Mouse (Mus musculus): ENCODE results near the gene Atoh7. TPM values are rescaled to one million over a fixed set of nuclear protein-coding genes. Genes with fewer than 3 reads are reported as not detected.
A peak's percentile ranks its signal among the peaks of the same experiment; 100 is the strongest.

Atoh7 gene
- polyA plus RNA-seq, 1 experiment from 2014 or later, result not detected

- Histone ChIP-seq H3K9me3 (ENCODE audit: low read length) (no peaks in the 10 kb centered on the region), H3K4me3 (ENCODE audit: low read depth, low read length) (no peak overlapping the region), H3K4me1 (ENCODE audit: insufficient read depth, low read depth, low read length) (no peaks in the 10 kb centered on the region), H3K4me2 (replicated peaks; ENCODE audit: low read depth, low read length) (no peak overlapping the region), H3K36me3 (ENCODE audit: insufficient read depth, low read length) (no peaks in the 10 kb centered on the region), H3K27me3 (replicated peaks; ENCODE audit: insufficient read depth, low read length) (no peaks in the 10 kb centered on the region), H3K27ac (ENCODE audit: low read length) (no peak overlapping the region), H3K9ac (replicated peaks; ENCODE audit: low read depth) (no peak overlapping the region)
- 38% methylated on average over 24 of the region's 24 CpGs for WGBS
- TF ChIP-seq EP300 (IDR thresholded peaks at IDR 0.05) (no peak), CTCF (IDR thresholded peaks at IDR 0.05) (no peak)
- DNase-seq (ENCODE audit: low spot score) (peak; percentile 36), ATAC-seq (peak; percentile 56)
These were observed 42.3 kb upstream of the Atoh7 start for GRCm38 (mm10) chr10:63056966-63057750.

GRCm38 (mm10) chr10:63059862-63060261 is 39.6 kb upstream of the Atoh7 start, which contains the start of gene Pbld1:
Gene Pbld1, plus strand, starts transcription at chr10:63060162.
- DNase-seq (ENCODE audit: low spot score), result no peak
- Histone ChIP-seq H3K4me2 (replicated peaks; ENCODE audit: low read depth, low read length) (no peak within 1 kb of the TSS), H3K4me1 (ENCODE audit: insufficient read depth, low read depth, low read length) (no peaks in the 10 kb centered on the region), H3K4me3 (ENCODE audit: low read depth, low read length) (no peak within 1 kb of the TSS), H3K9ac (replicated peaks; ENCODE audit: low read depth) (no peak within 1 kb of the TSS), H3K9me3 (ENCODE audit: low read length) (no peaks in the 10 kb centered on the region), H3K27me3 (replicated peaks; ENCODE audit: insufficient read depth, low read length) (no peaks in the 10 kb centered on the region), H3K27ac (ENCODE audit: low read length) (no peak within 1 kb of the TSS), H3K36me3 (ENCODE audit: insufficient read depth, low read length) (no peaks in the 10 kb centered on the region)
- no peak for ATAC-seq
- 80% methylated on average over 2 of the region's 2 CpGs for WGBS
- no peak for TF ChIP-seq CTCF (IDR thresholded peaks at IDR 0.05)
- no peak for TF ChIP-seq EP300 (IDR thresholded peaks at IDR 0.05)

- Histone ChIP-seq H3K4me3 (ENCODE audit: low read depth, low read length) (no peak overlapping the region), H3K9me3 (ENCODE audit: low read length) (no peaks in the 10 kb centered on the region), H3K9ac (replicated peaks; ENCODE audit: low read depth) (no peak overlapping the region), H3K27me3 (replicated peaks; ENCODE audit: insufficient read depth, low read length) (no peaks in the 10 kb centered on the region), H3K36me3 (ENCODE audit: insufficient read depth, low read length) (no peaks in the 10 kb centered on the region), H3K27ac (ENCODE audit: low read length) (no peak overlapping the region), H3K4me2 (replicated peaks; ENCODE audit: low read depth, low read length) (no peak overlapping the region), H3K4me1 (ENCODE audit: insufficient read depth, low read depth, low read length) (no peaks in the 10 kb centered on the region)
- 28% methylated on average over 11 of the region's 11 CpGs for WGBS
- TF ChIP-seq CTCF (IDR thresholded peaks at IDR 0.05) (no peak), EP300 (IDR thresholded peaks at IDR 0.05) (0 out of 2 replicates have a peak, but pooled peaks have one; percentile 24)
- ATAC-seq (peak; percentile 61), DNase-seq (ENCODE audit: low spot score) (peak; percentile 56)
These were observed 39.0 kb upstream of the Atoh7 start for GRCm38 (mm10) chr10:63060406-63060805.

GRCm38 (mm10) chr10:63061266-63061665 is 38.2 kb upstream of the Atoh7 start:
- H3K36me3 ChIP-seq (ENCODE audit: insufficient read depth, low read length), result no peaks in the 10 kb centered on the region
- H3K27ac ChIP-seq (ENCODE audit: low read length), result no peak overlapping the region
- no peaks in the 10 kb centered on the region for H3K4me1 ChIP-seq (ENCODE audit: insufficient read depth, low read depth, low read length)
- no peak overlapping the region for H3K9ac ChIP-seq (replicated peaks; ENCODE audit: low read depth)
- 67% methylated on average over 12 of the region's 12 CpGs for WGBS
- no peaks in the 10 kb centered on the region for H3K27me3 ChIP-seq (replicated peaks; ENCODE audit: insufficient read depth, low read length)
- H3K4me2 ChIP-seq (replicated peaks; ENCODE audit: low read depth, low read length), result no peak overlapping the region
- ATAC-seq (no peak), DNase-seq (ENCODE audit: low spot score) (no peak)
- H3K4me3 ChIP-seq (ENCODE audit: low read depth, low read length), result no peak overlapping the region
- no peak for TF ChIP-seq EP300 (IDR thresholded peaks at IDR 0.05)
- TF ChIP-seq CTCF (IDR thresholded peaks at IDR 0.05), result no peak
- no peaks in the 10 kb centered on the region for H3K9me3 ChIP-seq (ENCODE audit: low read length)

- 91% methylated on average over 5 of the region's 5 CpGs for WGBS
- no peak for DNase-seq (ENCODE audit: low spot score)
- Histone ChIP-seq H3K4me2 (replicated peaks; ENCODE audit: low read depth, low read length) (no peak overlapping the region), H3K4me1 (ENCODE audit: insufficient read depth, low read depth, low read length) (no peaks in the 10 kb centered on the region), H3K9me3 (ENCODE audit: low read length) (no peaks in the 10 kb centered on the region), H3K27ac (ENCODE audit: low read length) (no peak overlapping the region), H3K27me3 (replicated peaks; ENCODE audit: insufficient read depth, low read length) (no peaks in the 10 kb centered on the region), H3K9ac (replicated peaks; ENCODE audit: low read depth) (no peak overlapping the region), H3K36me3 (ENCODE audit: insufficient read depth, low read length) (no peaks in the 10 kb centered on the region), H3K4me3 (ENCODE audit: low read depth, low read length) (no peak overlapping the region)
- no peak for ATAC-seq
- no peak for TF ChIP-seq EP300 (IDR thresholded peaks at IDR 0.05)
- no peak for TF ChIP-seq CTCF (IDR thresholded peaks at IDR 0.05)
These were observed 36.8 kb upstream of the Atoh7 start for GRCm38 (mm10) chr10:63062696-63063095.

- Histone ChIP-seq H3K36me3 (ENCODE audit: insufficient read depth, low read length) (no peaks in the 10 kb centered on the region), H3K27me3 (replicated peaks; ENCODE audit: insufficient read depth, low read length) (no peaks in the 10 kb centered on the region), H3K9ac (replicated peaks; ENCODE audit: low read depth) (no peak overlapping the region), H3K4me2 (replicated peaks; ENCODE audit: low read depth, low read length) (no peak overlapping the region), H3K4me1 (ENCODE audit: insufficient read depth, low read depth, low read length) (no peaks in the 10 kb centered on the region), H3K4me3 (ENCODE audit: low read depth, low read length) (no peak overlapping the region), H3K27ac (ENCODE audit: low read length) (no peak overlapping the region), H3K9me3 (ENCODE audit: low read length) (no peaks in the 10 kb centered on the region)
- DNase-seq (ENCODE audit: low spot score) (no peak), ATAC-seq (no peak)
- TF ChIP-seq EP300 (IDR thresholded peaks at IDR 0.05) (no peak), CTCF (IDR thresholded peaks at IDR 0.05) (no peak)
- 75% methylated on average over 7 of the region's 7 CpGs for WGBS
These were observed 36.1 kb upstream of the Atoh7 start for GRCm38 (mm10) chr10:63063365-63063764.

All from lung, postnatal 0 days (tissue).